Mouse (Mus musculus) intestine, postnatal 0 days (tissue): ENCODE measurements around the gene Nphp1. TPM values are rescaled to one million over a fixed set of nuclear protein-coding genes. Genes with fewer than 3 reads are reported as not detected.

Source experiments
- ATAC-seq: fragments of 200-750 bp; cut with Nextera tagmentation; 2 replicates; pipeline ENCODE4 v1.8.0; 2017; ENCODE audit warnings: mild to moderate bottlenecking, moderate TSS enrichment, moderate library complexity
- H3K27ac ChIP-seq: fragments of 300-500 bp; sonication (generic); 2 replicates; pipeline ENCODE4 v1.5.1; 2014; ENCODE audit warnings: mild to moderate bottlenecking, low read depth, low read length, moderate library complexity
- H3K27me3 ChIP-seq: fragments of 300-500 bp; sonication (generic); replicated peaks from 2 replicates; pipeline ENCODE4 v1.6.1; 2014; ENCODE audit warnings: low read length, mixed read lengths; ENCODE audit not compliant: control insufficient read depth, insufficient read depth
- H3K36me3 ChIP-seq: fragments of 300-500 bp; sonication (generic); 2 replicates; pipeline ENCODE4 v1.6.1; 2014; ENCODE audit warnings: mild to moderate bottlenecking, moderate library complexity; ENCODE audit not compliant: control insufficient read depth, insufficient read depth
- H3K4me1 ChIP-seq: fragments of 300-500 bp; sonication (generic); replicated peaks from 2 replicates; pipeline ENCODE4 v1.6.1; 2014; ENCODE audit warnings: antibody characterized with exemption, low read length, mixed read lengths; ENCODE audit not compliant: control insufficient read depth, insufficient read depth
- H3K4me2 ChIP-seq: fragments of 300-500 bp; sonication (generic); replicated peaks from 2 replicates; pipeline ENCODE4 v1.6.1; 2014; ENCODE audit warnings: low read depth, mild to moderate bottlenecking, moderate library complexity
- H3K4me3 ChIP-seq: fragments of 300-500 bp; sonication (generic); 2 replicates; pipeline ENCODE4 v1.5.1; 2014; ENCODE audit warnings: low read depth, low read length
- H3K9ac ChIP-seq: fragments of 300-500 bp; sonication (generic); 2 replicates; pipeline ENCODE4 v1.6.1; 2014; ENCODE audit warnings: mild to moderate bottlenecking, low read depth, low read length
- H3K9me3 ChIP-seq: fragments of 300-500 bp; sonication (generic); 2 replicates; pipeline ENCODE4 v1.6.1; 2016; ENCODE audit warnings: mixed run types; ENCODE audit not compliant: control insufficient read depth
- CTCF ChIP-seq: sonication (generic); IDR thresholded peaks from 2 replicates; pipeline ENCODE4 v1.5.1; 2016; ENCODE audit warnings: low read depth, mild to moderate bottlenecking, control low read depth, antibody characterized with exemption, moderate library complexity
- WGBS: fragments of 180-500 bp; shearing (Covaris S2); extraction: QIAGEN DNeasy Blood & Tissue Kit; methylation state at CpG from one replicate; pipeline ENCODE4 v1.1.7; 2014; 5-methylcytosine and 5-hydroxymethylcytosine counted together
- polyA plus RNA-seq: library from polyadenylated mRNA; unstranded; fragments of >200 nt; fragmentation: Nextera tagmentation; extraction: Ambion mirVana; gene quantifications from 2 replicates; pipeline ENCODE4 v1.2.1, GENCODE M21; 2015

Nphp1 gene
- polyA plus RNA-seq, 1 experiment from 2014 or later, result 13.0 TPM

DNA sequence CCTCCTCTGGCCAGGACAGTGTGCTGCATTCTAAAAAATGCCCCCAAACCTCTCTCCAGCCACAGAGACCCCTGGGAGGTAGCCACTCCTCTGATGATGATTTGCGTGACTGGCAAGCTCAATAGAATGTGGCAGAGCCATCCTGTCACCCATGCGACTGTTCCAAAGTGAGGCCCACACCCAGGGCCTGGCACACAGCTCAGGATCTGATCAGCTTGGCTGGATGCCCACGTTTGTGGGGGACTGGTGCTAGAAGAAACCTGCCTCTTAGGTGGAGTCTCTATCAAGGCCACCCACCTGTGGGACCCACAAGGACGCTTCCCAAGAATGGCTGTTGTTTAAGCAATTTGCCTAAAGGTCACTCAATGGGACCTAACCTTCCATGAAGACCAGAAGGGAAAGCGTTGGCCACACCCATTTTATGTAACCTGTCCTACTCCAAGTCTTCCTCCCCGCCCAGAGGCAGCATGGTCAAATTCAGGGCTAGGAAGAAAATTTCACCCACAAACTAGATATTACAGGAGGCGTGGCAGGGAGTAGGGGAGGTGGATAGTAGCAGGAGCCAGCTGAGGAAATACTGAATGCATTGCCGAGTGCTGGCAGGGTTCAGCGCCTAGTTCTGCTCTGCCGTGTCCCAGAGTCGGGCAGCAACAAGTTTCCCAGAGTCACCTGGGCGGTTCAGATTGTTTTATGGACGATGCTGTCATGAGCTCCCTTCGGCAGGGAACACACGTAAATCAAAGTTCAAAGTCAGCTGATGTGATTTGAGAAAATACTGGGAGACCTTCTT lies 59.8 kb downstream of the Nphp1 start:
- H3K9me3 ChIP-seq, result no peaks in the 10 kb centered on the region
- H3K4me3 ChIP-seq, result peak overlapping the region; percentile 47
- 0 out of 2 replicates have a peak, but pooled peaks cover 6% of the 10 kb centered on the region for H3K4me1 ChIP-seq
- WGBS, result 21% methylated on average over 15 of the region's 15 CpGs
- H3K27ac ChIP-seq, result peak overlapping the region; percentile 96
- peak overlapping the region; percentile 55 for H3K9ac ChIP-seq
- no peaks in the 10 kb centered on the region for H3K27me3 ChIP-seq
- peak; percentile 79 for ATAC-seq
- peak overlapping the region; percentile 68 for H3K4me2 ChIP-seq
- TF ChIP-seq CTCF, result no peak
- H3K36me3 ChIP-seq, result no peaks in the 10 kb centered on the region; the same call in 1 of the 2 replicates

DNA sequence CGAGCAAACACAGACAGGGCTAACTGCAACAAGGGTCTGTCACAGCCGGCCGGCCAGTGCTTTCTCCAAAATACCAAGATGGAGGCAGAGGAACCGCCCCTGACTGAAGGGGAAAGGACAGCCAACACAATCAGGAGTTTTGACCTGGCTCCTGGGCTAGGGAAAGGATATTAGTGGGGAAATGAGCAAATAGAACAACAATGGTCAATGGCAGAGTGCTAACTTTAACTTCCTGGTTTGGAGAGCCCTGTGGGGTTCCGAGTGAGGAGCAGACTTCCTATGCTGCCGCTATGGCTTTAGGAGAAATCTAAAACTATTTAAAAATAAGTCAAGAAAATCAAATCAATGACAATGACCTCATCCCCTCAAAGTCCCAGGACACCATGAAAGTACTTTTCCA lies 60.6 kb downstream of the Nphp1 start:
- H3K27ac ChIP-seq, result peak overlapping the region; percentile 96; the same call in 1 of the 2 replicates
- H3K4me1 ChIP-seq, result peaks cover 12% of the 10 kb centered on the region
- no peak for TF ChIP-seq CTCF
- H3K9ac ChIP-seq, result peak overlapping the region; percentile 55
- no peaks in the 10 kb centered on the region; the same call in 1 of the 2 replicates for H3K36me3 ChIP-seq
- WGBS, result 62% methylated on average over 6 of the region's 6 CpGs
- peak overlapping the region; percentile 47 for H3K4me3 ChIP-seq
- no peaks in the 10 kb centered on the region for H3K27me3 ChIP-seq
- H3K9me3 ChIP-seq, result no peaks in the 10 kb centered on the region
- H3K4me2 ChIP-seq, result peak overlapping the region; percentile 68
- ATAC-seq, result no peak

DNA sequence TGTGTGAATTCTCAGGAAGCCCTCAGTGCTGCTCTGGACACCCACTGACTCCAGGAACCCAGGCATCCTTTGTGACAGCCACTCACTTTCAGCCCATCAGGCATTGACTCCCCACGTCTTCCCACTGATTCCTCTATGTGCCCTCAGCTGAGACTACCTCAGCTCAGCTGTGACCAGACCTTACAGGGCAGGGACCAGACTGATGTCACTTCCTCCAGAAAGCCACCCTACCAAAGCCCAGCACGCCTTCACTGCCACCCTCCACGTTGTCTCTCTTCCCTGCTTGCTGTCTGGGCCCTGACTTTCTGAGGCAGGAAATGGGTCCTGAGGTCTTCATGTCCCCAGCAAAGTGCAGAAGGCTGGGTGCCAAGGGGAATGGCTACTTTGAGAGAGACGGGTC lies 65.5 kb downstream of the Nphp1 start:
- no peak for ATAC-seq
- Histone ChIP-seq H3K9ac (no peak overlapping the region), H3K27me3 (no peaks in the 10 kb centered on the region), H3K4me2 (no peak overlapping the region), H3K36me3 (no peaks in the 10 kb centered on the region; the same call in 1 of the 2 replicates), H3K9me3 (no peaks in the 10 kb centered on the region), H3K4me1 (peaks cover 16% of the 10 kb centered on the region), H3K4me3 (no peak overlapping the region), H3K27ac (peak overlapping the region; percentile 60; the same call in 1 of the 2 replicates)
- WGBS, result 52% methylated on average over 4 of the region's 4 CpGs
- TF ChIP-seq CTCF, result no peak

DNA sequence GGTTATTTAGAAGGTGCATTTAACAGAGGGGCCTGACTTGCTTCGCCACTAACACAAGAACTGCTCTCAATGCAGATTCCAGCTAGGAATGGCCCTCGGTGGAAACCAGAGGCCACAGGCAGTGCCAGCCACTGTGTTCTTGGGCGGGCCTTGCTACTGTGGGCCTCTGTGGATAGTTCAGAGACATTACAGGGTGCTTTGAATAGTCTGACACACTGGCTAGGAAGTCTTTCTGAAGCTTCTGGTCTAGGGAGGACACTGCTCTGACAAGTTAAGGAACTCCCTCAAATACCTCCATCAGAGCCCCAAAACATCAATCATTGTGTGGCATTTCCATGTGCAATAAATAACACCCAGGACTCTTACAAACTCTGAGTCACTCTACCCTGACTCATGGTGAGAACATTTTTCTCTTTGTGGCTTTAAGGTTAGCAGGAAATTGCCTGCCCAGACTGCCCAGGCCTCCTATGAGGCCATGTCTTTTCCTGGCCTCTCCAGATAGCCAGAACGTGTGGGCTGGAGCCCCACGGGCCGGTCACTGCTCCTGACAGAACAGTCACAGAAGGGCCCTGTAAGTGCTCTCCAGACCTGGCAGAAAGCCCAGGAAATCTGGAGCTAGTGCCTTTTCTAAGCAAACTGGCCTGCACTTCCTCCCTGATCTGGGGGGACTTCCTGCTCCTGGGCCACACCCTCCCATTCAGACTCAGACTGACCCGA lies 66.4 kb downstream of the Nphp1 start:
- Histone ChIP-seq H3K4me2 (no peak overlapping the region), H3K27me3 (no peaks in the 10 kb centered on the region), H3K4me1 (peaks cover 16% of the 10 kb centered on the region), H3K9ac (no peak overlapping the region), H3K36me3 (no peaks in the 10 kb centered on the region; the same call in 1 of the 2 replicates), H3K4me3 (no peak overlapping the region), H3K27ac (peak overlapping the region; percentile 88), H3K9me3 (no peaks in the 10 kb centered on the region)
- TF ChIP-seq CTCF, result no peak
- peak; percentile 86 for ATAC-seq
- 15% methylated on average over 7 of the region's 7 CpGs for WGBS

DNA sequence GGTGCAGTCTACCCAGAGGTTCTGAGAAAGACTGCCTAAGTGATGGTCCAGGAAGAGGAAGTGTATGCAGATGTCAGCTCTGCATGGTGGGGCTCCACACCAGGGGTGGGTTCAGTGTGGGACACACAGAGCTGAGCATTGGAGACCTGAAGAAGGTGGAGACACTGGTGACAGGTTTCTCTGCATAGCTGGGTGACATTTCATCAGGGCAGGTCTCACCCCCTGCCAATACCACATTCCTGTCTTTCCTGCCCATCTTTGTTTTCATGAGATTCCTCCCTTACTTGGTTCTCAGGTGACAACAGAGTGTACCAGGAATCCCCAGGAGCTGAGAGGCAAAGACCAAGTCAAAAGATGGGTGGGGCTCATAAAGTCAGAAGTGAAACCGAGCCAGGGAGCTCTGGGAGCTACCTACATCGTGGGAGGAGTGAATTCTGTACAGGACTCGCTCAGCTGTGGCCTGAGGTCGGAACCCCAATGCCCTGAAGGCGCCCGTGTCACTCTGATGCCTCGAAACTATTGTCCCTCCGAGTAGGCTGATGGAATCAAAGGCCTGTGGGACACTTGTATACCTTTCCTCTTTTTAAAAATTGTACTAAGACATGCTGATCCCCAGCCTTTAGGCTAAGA lies 69.7 kb downstream of the Nphp1 start:
- H3K9ac ChIP-seq, result no peak overlapping the region
- no peak for TF ChIP-seq CTCF
- peaks cover 9% of the 10 kb centered on the region for H3K4me1 ChIP-seq
- no peak overlapping the region for H3K27ac ChIP-seq
- no peaks in the 10 kb centered on the region for H3K27me3 ChIP-seq
- H3K36me3 ChIP-seq, result no peaks in the 10 kb centered on the region
- no peaks in the 10 kb centered on the region for H3K9me3 ChIP-seq
- 58% methylated on average over 8 of the region's 8 CpGs for WGBS
- H3K4me3 ChIP-seq, result no peak overlapping the region
- no peak overlapping the region for H3K4me2 ChIP-seq
- no peak for ATAC-seq

GRCm38 (mm10) chr2:127714726-127715125 lies 74.0 kb downstream of the Nphp1 start:
- no peak overlapping the region for H3K9ac ChIP-seq
- ATAC-seq, result no peak
- H3K27ac ChIP-seq, result no peak overlapping the region
- H3K4me1 ChIP-seq, result no peaks in the 10 kb centered on the region
- H3K4me2 ChIP-seq, result no peak overlapping the region
- WGBS, result 53% methylated on average over 3 of the region's 3 CpGs
- no peaks in the 10 kb centered on the region for H3K27me3 ChIP-seq
- H3K36me3 ChIP-seq, result no peaks in the 10 kb centered on the region
- H3K9me3 ChIP-seq, result no peaks in the 10 kb centered on the region
- no peak overlapping the region for H3K4me3 ChIP-seq
- TF ChIP-seq CTCF, result no peak
